Mouse (Mus musculus): Measurements from ENCODE around the gene Trpv6.

DNA sequence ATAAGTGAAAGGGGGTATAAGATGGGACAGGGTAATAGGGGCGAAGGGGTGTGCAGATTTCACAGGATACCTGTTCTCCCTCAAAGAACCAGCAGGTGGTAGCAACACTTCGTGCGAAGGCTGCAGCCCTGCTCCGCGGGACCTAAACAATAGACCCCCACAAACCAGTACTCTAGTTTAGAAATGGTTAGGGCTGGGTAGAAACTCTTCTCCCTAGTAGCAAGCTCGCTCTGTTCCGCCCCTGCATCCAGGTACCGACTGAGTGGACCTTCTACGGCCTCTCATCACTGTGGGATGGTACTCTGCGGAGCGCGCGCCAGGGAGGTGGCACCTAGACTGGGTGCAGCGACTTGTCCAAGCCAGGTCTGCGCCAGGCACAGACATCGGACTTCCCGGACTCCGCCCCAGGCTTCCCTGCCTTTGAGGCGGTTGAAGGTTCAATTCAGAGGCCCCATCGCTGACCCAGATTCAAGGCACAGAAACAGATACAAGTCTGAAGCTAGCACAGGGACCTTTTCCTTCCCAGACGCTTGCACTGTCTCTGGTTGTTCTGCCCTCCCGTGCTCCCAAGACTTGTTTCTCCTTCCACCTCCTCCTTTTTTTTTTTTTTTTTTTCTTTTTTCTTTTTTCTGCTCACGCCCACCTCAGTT, 31.7 kb downstream of the Trpv6 start:
- TF ChIP-seq CTCF (IDR thresholded peaks at IDR 0.05; ENCODE audit: low read depth, low read length) (no peak), POLR2A (IDR thresholded peaks at IDR 0.05; ENCODE audit: borderline replicate concordance, low read depth, low read length) (no peak)

All from bone marrow macrophage, adult 2 months (primary cell).